Mouse (Mus musculus): ENCODE measurements around the gene Bspry.
"Not testable (repeated sequence)": the region's sequence is repeated elsewhere in the genome, so short reads cannot be mapped to it uniquely, and the experiment has no call there.

The Bspry gene

GRCm38 (mm10) chr4:62479937-62480708 is at the start of gene Bspry:
TSS of gene Bspry (plus strand) at chr4:62480053.
- peak; percentile 58 for DNase-seq

- DNase-seq = no peak
These were observed 49.2 kb upstream of the Bspry start for GRCm38 (mm10) chr4:62430678-62431077.

DNA sequence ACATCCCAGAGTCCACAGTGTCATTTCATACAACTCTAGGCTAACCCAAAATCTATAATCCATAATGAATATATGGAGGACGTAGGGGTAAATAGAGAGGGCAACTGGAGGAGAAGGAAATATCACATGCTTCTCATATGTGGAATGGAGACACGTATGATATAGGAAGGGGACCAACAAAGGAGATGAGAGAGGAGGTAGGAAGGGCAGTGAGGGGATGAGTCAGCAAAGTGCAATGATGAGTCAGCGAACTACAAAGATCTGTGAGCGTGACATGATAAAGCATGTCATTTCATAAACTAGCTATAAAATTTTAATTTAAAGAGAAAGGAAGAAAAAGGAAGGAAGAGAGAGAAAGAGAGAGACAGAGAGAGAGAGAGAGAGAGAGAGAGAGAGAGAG is 48.3 kb upstream of the Bspry start:
- DNase-seq = peak; percentile 84

GRCm38 (mm10) chr4:62433939-62434870 is 45.6 kb upstream of the Bspry start:
- no peak for DNase-seq

DNA sequence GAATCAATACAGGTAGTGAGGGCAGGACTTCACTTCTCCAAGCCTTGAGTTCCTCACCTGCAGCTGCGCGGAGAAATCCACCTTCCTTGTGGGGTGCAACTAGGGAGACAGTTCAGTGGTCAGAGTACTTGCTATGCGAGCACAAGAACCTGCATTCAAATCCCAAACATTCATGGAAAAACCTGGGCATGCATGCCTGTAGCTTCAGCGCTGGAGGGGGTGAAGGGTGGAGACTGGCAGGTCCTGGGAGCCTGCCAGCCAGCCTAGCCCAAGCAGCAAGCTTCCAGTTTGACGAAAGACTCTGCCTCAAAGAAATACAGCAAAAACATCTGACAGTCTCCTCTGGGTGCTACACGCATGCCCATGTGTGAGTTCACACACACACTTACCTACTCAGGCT is 44.8 kb upstream of the Bspry start, which contains the start of gene Rnf183:
Gene Rnf183 (minus strand): TSS at position 172 of the 400 bp plus-strand sequence.
- no peak for DNase-seq

DNA sequence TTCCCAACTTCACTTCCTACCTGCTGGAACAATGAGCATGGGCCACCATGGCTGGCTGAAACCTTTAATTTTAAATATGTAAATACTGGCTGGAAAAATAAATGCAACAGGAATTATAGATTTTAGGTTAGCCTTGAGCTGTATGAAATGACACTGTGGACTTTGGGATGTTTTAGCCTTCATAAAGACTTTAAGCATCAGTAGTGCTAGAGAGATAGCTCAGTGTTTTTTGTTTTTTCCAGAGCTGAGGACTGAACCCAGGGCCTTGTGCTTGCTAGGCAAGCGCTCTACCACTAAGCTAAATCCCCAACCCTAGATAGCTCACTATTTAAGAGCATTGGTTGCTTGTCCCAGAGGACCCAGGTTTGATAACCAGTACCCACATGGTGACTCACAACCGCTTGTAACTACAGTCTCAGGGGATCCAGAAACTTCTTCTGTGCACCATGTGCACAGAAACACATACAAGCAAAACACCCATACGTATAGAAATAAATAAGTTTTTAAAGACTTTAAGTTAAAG is 42.5 kb upstream of the Bspry start:
- DNase-seq = no peak

GRCm38 (mm10) chr4:62437871-62438270 is 42.0 kb upstream of the Bspry start:
- no peak for DNase-seq

- no peak for DNase-seq
These were observed 40.1 kb upstream of the Bspry start for GRCm38 (mm10) chr4:62439793-62440192.

GRCm38 (mm10) chr4:62440544-62440943 is 39.3 kb upstream of the Bspry start:
- no peak for DNase-seq

DNA sequence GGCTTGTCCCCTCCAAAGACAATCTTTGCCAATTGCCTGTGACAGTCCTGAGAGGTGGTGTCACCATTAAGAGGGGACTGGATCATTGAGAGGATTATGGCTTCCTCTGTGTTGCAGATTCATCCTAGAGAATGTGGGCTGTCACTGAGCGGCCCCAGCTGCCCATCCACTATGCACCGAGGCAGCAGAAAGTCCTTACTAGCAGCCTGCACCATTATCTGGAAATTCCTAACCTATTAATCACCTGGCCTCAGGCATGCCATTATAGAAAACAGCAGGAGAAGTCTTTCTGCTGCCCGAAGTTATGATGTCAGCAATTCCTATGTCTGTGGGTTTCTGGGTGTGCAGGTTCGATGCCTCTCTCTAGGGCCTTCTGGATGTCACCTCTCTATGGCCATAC is 38.9 kb upstream of the Bspry start:
- DNase-seq = no peak

DNA sequence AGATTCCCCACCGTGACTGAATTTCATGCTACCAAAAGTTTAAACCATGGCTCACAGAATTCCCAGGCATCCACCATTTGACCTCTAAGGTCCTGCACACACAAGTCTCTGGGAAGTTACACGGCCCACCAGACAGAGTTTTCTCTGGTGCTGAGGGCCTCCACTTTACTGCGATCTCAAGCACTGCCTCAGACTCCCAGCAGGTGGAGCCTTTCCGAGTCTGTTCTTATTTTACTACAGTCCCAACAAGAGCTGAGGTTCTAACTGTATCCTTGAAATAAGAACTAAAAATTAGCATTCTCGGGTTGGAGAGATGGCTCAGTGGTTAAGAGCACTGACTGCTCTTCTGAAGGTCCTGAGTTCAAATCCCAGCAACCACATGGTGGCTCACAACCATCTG is 24.9 kb upstream of the Bspry start:
- DNase-seq = peak; percentile 30

DNA sequence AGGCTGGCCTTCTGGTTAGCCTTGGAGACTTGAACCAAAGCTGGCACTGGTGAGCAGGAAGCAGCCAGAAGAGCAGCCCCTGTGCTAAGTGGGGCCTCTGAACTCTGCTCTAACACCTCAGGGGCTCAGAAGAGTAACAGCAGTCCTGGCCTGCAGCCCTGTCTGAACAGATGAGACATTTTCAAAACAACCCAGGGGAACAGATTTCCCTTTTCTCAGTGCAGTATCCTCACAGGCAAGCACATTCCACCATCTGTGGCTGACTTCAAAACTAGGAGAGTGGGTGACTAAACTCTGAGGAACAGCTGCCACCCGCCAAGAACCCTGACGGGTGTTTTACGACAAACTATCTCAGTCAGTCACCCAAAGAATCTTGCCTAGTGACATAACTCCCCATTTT is 20.8 kb upstream of the Bspry start:
- DNase-seq = no peak

DNA sequence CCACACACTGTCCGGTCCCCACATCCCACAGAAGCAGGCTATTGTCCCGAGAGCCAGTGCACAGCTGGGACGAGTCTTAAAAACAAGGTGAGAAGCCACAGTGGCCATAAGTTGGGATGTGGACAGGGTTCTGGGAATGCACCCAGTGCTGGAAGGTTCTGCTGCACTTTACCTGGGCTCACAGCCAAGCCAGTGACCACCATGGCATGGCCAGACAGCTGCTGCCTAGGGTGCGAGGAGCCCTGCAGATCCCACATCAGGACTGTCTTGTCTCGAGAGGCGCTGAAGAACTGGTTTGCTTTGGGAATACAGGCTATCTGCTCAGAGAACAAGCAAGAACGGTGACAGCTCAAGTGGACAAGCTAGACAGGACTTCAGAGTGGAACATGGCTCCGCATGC is 19.5 kb upstream of the Bspry start:
- DNase-seq = no peak

GRCm38 (mm10) chr4:62463124-62463523 is 16.7 kb upstream of the Bspry start:
- DNase-seq = no peak

- no peak for DNase-seq
These were observed 11.7 kb upstream of the Bspry start for GRCm38 (mm10) chr4:62468158-62468557.

DNA sequence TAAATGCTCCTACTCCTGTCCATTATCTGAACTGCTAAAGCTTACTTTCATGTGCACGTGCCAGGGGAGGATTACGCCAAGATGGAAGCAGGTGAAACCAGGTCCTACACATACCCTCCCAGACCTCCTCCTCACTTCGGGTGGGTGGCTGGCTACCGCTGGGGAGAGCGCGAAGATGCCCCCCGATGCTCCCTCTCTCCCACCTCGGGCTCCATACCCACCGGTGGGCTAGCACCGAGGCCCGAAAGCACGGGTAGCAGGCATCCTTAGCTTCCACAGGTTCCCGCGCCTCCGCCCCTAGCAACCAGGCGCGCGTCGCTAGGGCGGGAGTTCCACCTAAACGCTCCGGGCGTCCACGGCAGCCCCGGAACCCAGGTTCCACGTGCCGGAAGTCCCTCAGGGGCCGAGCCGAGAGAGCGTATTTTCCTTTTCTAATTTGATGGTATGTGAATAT is 9.2 kb upstream of the Bspry start, which contains the start of gene Wdr31:
Gene Wdr31 (minus strand): TSS at position 299 of the 454 bp plus-strand sequence.
- peak; percentile 83 for DNase-seq

- DNase-seq = no peak
These were observed 7.8 kb upstream of the Bspry start for GRCm38 (mm10) chr4:62472071-62472470.

- no peak for DNase-seq
These were observed 4.7 kb upstream of the Bspry start for GRCm38 (mm10) chr4:62475131-62475530.

- no peak for DNase-seq
These were observed 4.1 kb upstream of the Bspry start for GRCm38 (mm10) chr4:62475793-62476192.

DNA sequence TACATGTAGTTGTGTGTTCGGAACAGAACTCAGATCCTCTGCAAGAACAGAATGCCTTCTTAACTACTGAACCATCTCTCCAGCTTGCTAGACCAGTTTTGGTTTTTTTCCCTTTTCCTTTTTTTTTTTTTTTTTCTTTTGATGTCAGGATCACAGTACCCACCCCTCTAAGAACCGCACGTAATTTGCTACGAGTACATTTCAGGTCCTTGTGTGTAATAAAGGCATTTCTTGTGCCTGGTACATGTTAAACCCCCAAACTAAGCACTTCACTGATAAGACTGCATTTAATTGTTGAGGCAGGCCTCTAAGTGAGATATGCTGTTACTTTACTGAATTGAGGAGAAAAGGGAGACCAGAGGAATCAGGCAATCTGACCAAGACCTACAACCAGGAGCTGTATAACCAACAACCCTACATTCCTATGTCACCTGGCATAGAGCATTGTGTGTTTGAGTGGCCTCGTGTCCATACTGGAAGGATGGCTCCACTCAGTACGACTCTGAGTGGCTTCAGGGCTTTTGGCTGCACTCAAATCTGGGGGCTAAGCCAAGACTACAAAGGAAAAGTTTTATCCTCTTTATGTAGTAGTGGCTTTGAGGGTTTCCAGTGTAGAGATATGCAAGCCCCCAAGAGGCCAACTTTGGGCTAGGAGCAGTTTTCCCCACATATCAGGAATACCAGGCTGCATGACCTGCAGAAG is 2.2 kb upstream of the Bspry start:
- DNase-seq = no peak

DNA sequence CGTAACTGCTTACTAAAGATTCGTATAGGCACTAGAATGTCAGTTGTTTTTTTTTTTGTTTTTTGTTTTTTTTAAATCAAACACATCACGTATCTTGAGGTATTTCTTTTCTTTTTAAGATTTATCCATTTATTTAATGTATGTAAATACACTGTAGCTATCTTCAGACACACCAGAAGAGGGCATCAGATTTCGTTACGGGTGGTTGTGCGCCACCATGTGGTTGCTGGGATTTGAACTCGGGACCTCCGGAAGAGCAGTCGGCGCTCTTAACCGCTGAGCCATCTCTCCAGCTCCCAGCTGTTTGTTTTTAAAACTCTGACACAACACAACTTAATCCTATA is 288 bp upstream of the Bspry start:
- not testable (repeated sequence) for DNase-seq

DNA sequence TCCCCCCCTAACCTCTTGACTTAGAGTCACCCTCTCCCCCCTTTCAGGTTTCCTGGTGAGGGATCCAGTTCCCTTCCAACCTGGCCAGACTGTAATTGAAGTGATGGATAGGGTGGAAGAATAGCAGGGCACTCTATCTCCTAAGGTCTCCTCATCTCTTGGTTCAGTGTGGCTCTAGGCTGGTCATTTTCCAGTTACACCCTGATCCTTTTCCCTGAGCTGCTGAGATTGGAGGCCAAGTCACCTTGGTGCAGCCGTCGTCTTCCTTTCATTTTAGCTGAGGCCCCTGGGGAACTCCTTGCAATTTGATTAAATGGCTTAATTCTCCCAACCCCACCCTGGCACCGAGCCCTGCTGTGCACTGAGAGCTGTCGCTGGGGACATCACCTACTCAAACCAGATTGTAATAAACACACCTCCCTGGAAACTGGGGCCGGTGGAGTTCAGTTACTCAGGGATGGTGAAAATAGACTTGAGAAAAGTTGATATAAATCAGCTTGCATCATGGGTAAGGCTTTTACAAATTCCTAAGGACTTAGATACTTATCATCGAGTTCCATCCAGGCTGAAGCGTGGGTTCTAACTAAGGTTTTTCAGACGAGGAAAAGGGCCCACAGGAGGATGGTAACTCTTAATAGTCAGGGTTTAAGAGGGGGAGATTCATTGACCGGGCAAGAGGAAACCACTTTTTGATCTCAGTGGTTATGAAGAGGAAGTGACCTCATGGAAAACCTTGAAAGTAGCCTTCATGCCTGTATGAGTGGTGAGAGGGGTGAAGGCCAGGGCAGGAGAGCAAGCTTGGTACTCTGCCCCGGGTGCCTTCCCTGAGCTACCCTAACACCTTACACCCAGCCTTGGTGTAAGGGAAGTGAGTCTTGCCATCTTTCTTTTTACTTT is 1.1 kb downstream of the Bspry start:
- DNase-seq = no peak
